Mouse (Mus musculus) small intestine, adult 2 months (tissue): ENCODE measurements around the gene Cfap36. TPM values are rescaled to one million over a fixed set of nuclear protein-coding genes. Genes with fewer than 3 reads are reported as not detected.

Source experiments
- H3K27ac ChIP-seq: fragments of 200-500 bp; 2 replicates; pipeline ENCODE4 v1.5.1; 2012; ENCODE audit warnings: low read depth, low read length, control low read depth, inconsistent platforms; ENCODE audit not compliant: insufficient read depth
- H3K27me3 ChIP-seq: fragments of 200-500 bp; 2 replicates; pipeline ENCODE4 v1.6.1; 2012; ENCODE audit warnings: mild to moderate bottlenecking, moderate library complexity, low read length, inconsistent platforms; ENCODE audit not compliant: control insufficient read depth, insufficient read depth
- H3K36me3 ChIP-seq: fragments of 200-500 bp; 2 replicates; pipeline ENCODE4 v1.6.1; 2012; ENCODE audit warnings: mild to moderate bottlenecking, low read length, control low read depth, inconsistent platforms; ENCODE audit not compliant: control insufficient read depth, insufficient read depth
- H3K4me1 ChIP-seq: fragments of 200-500 bp; 2 replicates; pipeline ENCODE4 v1.6.1; 2012; ENCODE audit warnings: low read length, inconsistent platforms, mixed read lengths; ENCODE audit not compliant: control insufficient read depth, insufficient read depth, insufficient read length
- H3K4me3 ChIP-seq: fragments of 200-500 bp; 2 replicates; pipeline ENCODE4 v1.5.1; 2012; ENCODE audit warnings: low read depth, mild to moderate bottlenecking, control low read depth, inconsistent platforms, low read length, moderate library complexity
- CTCF ChIP-seq: fragments of 200-500 bp; IDR thresholded peaks from 2 replicates; pipeline ENCODE4 v1.5.1; 2012; ENCODE audit warnings: low read depth, mild to moderate bottlenecking, control low read depth, inconsistent platforms, low read length, moderate library complexity, mixed read lengths; ENCODE audit not compliant: insufficient replicate concordance, insufficient read length; ENCODE audit errors: extremely low read depth
- POLR2A ChIP-seq: fragments of 200-500 bp; IDR thresholded peaks from 2 replicates; pipeline ENCODE4 v1.6.1; 2012; ENCODE audit warnings: low read depth, mild to moderate bottlenecking, control low read depth, inconsistent platforms, low read length, moderate library complexity
- WGBS: fragments of 180-500 bp; shearing (Covaris S2); methylation state at CpG from one replicate; pipeline ENCODE4 v1.1.7; 2018; 5-methylcytosine and 5-hydroxymethylcytosine counted together
- polyA plus RNA-seq: library from polyadenylated mRNA; depleted of rRNA; stranded (reverse); fragments of >200 nt; gene quantifications from 2 replicates; pipeline ENCODE4 v1.2.3, GENCODE M21; 2012; rRNA removed

Cfap36 gene
- polyA plus RNA-seq = 0.30 and 0.33 TPM in 2 replicates

DNA sequence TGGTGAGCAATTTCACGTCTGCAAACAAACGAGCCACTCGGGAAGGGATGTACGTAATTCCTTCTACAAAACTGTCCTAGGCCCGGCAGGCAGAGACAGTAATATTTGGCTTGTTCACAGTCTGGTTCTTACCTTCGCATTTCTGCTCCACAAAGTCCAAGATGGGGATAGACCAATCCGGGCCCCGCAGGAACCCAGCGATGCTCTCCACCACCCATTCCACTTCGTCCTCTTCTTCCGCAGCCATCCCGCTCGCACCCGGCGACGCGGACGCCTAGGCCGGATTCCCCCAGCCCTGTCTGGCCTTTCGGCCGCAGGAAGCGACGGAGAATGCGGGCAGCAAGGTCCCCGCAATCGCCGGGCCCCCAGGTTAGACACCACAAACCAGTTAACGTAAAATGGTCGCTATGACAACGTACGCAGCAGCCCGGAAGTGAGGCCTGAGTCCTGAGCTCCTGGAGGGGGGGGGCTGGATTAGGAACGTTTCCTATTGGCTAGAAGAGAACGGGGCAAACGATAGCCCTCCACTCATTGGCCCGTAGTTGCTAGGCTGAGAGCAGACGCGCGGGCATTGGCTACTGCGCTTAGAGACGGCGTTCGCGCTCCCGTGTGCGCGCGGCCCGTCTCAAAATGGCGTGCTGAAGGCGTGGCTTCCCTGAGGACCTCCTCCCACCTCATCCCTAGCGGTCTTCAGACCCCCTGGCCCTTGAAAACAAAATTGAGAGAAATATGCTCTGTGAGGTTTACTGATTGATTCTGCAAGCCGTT is at the start of gene Cfap36:
Gene Cfap36 (minus strand): TSS at position 527 of the 768 bp plus-strand sequence.
- no peaks in the 10 kb centered on the region; the same call in 1 of the 2 replicates for H3K4me1 ChIP-seq
- TF ChIP-seq POLR2A (peak; percentile 41; the same call in 1 of the 2 replicates), CTCF (no peak)
- no peaks in the 10 kb centered on the region for H3K27me3 ChIP-seq
- H3K4me3 ChIP-seq = peak within 1 kb of the TSS; percentile 80
- no peak within 1 kb of the TSS for H3K27ac ChIP-seq
- H3K36me3 ChIP-seq = no peaks in the 10 kb centered on the region
- WGBS = under 1% methylated on average over 53 of the region's 53 CpGs

DNA sequence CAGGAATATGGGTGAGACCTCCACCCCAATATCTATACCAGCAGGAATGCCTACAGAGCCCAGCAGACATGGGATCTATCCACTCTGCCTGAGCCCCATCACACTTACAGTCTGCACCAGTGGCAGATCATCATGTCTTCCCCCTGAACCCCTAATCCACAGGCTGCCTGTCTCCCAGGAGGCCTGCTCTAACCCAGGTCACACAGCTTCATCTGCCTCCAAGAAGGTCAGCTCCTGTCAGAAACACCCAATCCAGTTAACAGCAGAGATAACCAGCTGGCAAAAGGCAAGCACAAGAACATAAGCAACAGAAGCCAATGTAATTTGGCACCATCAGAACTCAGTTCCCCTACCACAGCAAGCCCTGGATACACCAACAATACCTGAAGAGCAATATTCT is 40.1 kb upstream of the Cfap36 start:
- no peak overlapping the region for H3K4me3 ChIP-seq
- H3K27ac ChIP-seq = no peak overlapping the region
- H3K4me1 ChIP-seq = no peaks in the 10 kb centered on the region
- no peak for TF ChIP-seq CTCF
- TF ChIP-seq POLR2A = no peak
- no peaks in the 10 kb centered on the region; the same call in 1 of the 2 replicates for H3K27me3 ChIP-seq
- H3K36me3 ChIP-seq = no peaks in the 10 kb centered on the region

DNA sequence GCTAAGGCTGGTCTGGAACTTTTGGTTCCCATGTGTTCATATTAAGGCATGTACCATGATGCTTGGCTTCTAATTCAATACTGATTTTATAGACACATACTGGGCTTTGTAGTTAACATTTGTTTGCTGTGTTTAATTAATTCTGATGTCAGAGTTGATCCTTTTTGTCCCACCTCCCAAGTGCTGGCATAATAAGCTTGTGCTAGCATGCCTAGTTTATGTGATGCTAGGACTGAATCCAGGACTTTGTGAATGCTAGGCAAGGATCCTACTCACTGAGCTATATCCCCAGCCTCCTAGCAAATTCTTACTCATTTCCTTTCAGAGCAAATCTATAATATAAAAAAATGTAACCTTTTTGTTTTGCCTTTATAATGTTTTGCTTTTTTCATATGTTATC is 38.8 kb upstream of the Cfap36 start:
- no peaks in the 10 kb centered on the region for H3K36me3 ChIP-seq
- H3K4me3 ChIP-seq = no peak overlapping the region
- TF ChIP-seq CTCF = no peak
- TF ChIP-seq POLR2A = no peak
- no peaks in the 10 kb centered on the region for H3K4me1 ChIP-seq
- H3K27ac ChIP-seq = no peak overlapping the region
- H3K27me3 ChIP-seq = no peaks in the 10 kb centered on the region; the same call in 1 of the 2 replicates

DNA sequence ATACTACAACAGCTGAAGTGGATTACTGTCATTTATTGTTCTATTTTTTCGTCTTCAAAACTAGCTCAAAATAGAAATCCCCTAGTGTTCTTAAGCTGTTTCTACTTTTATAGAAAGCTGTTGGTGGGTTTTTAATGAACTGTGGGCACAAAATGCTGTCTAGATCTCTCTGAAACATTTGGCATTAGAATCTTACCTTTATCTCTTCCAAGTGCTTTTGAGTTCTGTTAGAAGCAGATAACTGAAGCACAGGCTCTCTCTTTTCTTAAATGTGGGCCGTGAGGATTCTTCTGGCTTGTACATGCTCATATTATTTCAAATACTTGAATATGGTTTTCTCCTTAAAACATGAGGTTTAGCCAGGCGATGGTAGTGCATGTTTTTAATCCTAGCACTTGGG is 27.5 kb upstream of the Cfap36 start:
- Histone ChIP-seq H3K4me3 (no peak overlapping the region), H3K27ac (no peak overlapping the region), H3K4me1 (no peaks in the 10 kb centered on the region), H3K27me3 (no peaks in the 10 kb centered on the region), H3K36me3 (no peaks in the 10 kb centered on the region)
- WGBS = 79% methylated on average over 3 of the region's 3 CpGs
- TF ChIP-seq POLR2A = no peak

DNA sequence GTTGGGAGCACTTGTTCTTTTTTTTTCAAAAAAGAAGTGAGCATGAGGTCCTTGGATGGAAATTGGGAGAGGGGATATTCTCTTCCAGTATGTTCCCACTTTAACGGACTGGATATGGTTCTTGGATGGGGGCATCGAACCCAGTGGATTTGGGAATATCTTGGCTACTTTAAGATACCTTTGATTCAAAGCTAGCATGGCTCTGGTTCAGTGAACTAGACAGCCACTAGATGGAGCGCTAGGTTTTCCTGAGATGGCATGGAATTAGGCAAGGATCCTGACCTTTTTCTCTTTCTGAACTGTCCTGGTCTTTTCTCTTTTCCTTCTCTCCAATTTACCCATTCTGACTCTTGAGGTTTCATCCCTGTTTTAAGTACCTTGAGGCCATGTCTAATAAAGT is 20.6 kb upstream of the Cfap36 start:
- no peaks in the 10 kb centered on the region for H3K36me3 ChIP-seq
- H3K27ac ChIP-seq = no peak overlapping the region
- no peaks in the 10 kb centered on the region for H3K4me1 ChIP-seq
- 21% methylated on average over 3 of the region's 3 CpGs for WGBS
- no peak overlapping the region for H3K4me3 ChIP-seq
- TF ChIP-seq POLR2A (no peak), CTCF (no peak)
- no peaks in the 10 kb centered on the region for H3K27me3 ChIP-seq

DNA sequence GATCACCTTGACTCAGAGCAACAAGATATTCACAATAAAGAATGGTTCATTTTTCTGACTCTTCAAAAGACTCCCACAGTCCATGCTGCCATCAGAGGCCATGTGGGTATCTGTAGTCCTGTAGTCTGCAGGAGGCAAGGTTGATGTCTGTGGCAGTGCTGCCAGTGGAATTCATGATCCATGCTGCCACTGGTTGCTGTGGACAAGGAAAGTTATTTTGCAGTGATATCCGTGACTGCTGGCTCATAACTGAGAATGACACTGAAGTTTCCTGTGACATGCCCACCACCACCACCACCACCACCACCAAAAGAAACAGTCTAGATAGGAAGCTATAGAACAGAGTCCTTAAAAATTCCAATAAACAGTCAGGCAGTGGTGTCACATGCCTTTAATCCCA is 7.4 kb upstream of the Cfap36 start:
- WGBS = 88% methylated on average over 1 of the region's 1 CpGs
- no peak overlapping the region for H3K4me3 ChIP-seq

DNA sequence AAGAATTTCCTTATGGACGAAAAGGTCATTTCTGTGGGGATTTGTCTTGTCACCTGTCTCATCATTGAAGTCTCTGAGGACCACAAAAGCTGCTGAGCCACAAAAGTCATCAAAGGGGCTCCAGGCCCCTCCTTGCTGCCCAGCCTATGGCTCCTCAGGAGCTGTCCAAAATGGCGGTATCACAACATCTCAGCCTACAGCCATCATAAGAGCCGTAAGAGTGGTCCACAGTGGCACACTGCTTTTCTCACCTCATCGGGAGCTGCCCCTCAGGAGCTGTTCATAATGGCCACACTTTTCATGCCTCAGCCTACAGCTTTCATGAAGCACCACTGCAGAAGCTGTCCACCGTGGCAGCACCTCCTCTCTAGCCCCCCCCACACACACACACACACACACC is 1.2 kb upstream of the Cfap36 start:
- TF ChIP-seq POLR2A (no peak), CTCF (no peak)
- WGBS = 98% methylated on average over 5 of the region's 5 CpGs
- H3K36me3 ChIP-seq = no peaks in the 10 kb centered on the region
- no peak overlapping the region for H3K27ac ChIP-seq
- no peaks in the 10 kb centered on the region; the same call in 1 of the 2 replicates for H3K4me1 ChIP-seq
- no peaks in the 10 kb centered on the region for H3K27me3 ChIP-seq
- H3K4me3 ChIP-seq = no peak overlapping the region

More for the DNA sequence above, 7.4 kb upstream of the Cfap36 start:
- no peak overlapping the region for H3K27ac ChIP-seq
- TF ChIP-seq POLR2A (no peak), CTCF (no peak)
- H3K27me3 ChIP-seq = no peaks in the 10 kb centered on the region; the same call in 1 of the 2 replicates
- H3K36me3 ChIP-seq = no peaks in the 10 kb centered on the region
- no peaks in the 10 kb centered on the region for H3K4me1 ChIP-seq
